Mouse (Mus musculus): ENCODE data around the gene Gad2. TPM values are rescaled to one million over a fixed set of nuclear protein-coding genes. Genes with fewer than 3 reads are reported as not detected.
A peak's percentile ranks its signal among the peaks of the same experiment; 100 is the strongest.

Gad2 gene
- polyA plus RNA-seq, 1 experiment from 2014 or later: not detected

- 82% methylated on average over 7 of the region's 7 CpGs for WGBS
- no peak overlapping the region for H3K9ac ChIP-seq (ENCODE audit: low read depth, low read length)
- ATAC-seq: no peak
- H3K4me1 ChIP-seq (replicated peaks; ENCODE audit: control insufficient read depth, insufficient read depth, low read length): no peaks in the 10 kb centered on the region
- no peak overlapping the region for H3K4me2 ChIP-seq (replicated peaks; ENCODE audit: low read depth)
- TF ChIP-seq CTCF (IDR thresholded peaks at IDR 0.05; ENCODE audit: low read depth): peak; percentile 42; the same call in 1 of the 2 replicates
- H3K27me3 ChIP-seq (replicated peaks; ENCODE audit: control insufficient read depth, insufficient read depth, low read length): no peaks in the 10 kb centered on the region
- no peak overlapping the region for H3K4me3 ChIP-seq (ENCODE audit: low read depth, low read length)
- no peaks in the 10 kb centered on the region for H3K36me3 ChIP-seq (ENCODE audit: control insufficient read depth, insufficient read depth)
- no peak overlapping the region for H3K27ac ChIP-seq (ENCODE audit: low read depth, low read length)
- no peaks in the 10 kb centered on the region for H3K9me3 ChIP-seq (ENCODE audit: control insufficient read depth)
Observed at GRCm38 (mm10) chr2:22689969-22690368, 68.0 kb downstream of the Gad2 start.

GRCm38 (mm10) chr2:22704780-22705727 is 83.0 kb downstream of the Gad2 start:
- Histone ChIP-seq H3K27me3 (replicated peaks; ENCODE audit: control insufficient read depth, insufficient read depth, low read length) (no peaks in the 10 kb centered on the region), H3K27ac (ENCODE audit: low read depth, low read length) (no peak overlapping the region), H3K9ac (ENCODE audit: low read depth, low read length) (no peak overlapping the region), H3K36me3 (ENCODE audit: control insufficient read depth, insufficient read depth) (no peaks in the 10 kb centered on the region), H3K4me3 (ENCODE audit: low read depth, low read length) (no peak overlapping the region), H3K9me3 (ENCODE audit: control insufficient read depth) (no peaks in the 10 kb centered on the region), H3K4me1 (replicated peaks; ENCODE audit: control insufficient read depth, insufficient read depth, low read length) (no peaks in the 10 kb centered on the region), H3K4me2 (replicated peaks; ENCODE audit: low read depth) (no peak overlapping the region)
- 51% methylated on average over 4 of the region's 4 CpGs for WGBS
- ATAC-seq: no peak
- no peak for TF ChIP-seq CTCF (IDR thresholded peaks at IDR 0.05; ENCODE audit: low read depth)

GRCm38 (mm10) chr2:22706233-22706632 is 84.2 kb downstream of the Gad2 start:
- no peaks in the 10 kb centered on the region for H3K36me3 ChIP-seq (ENCODE audit: control insufficient read depth, insufficient read depth)
- no peaks in the 10 kb centered on the region for H3K9me3 ChIP-seq (ENCODE audit: control insufficient read depth)
- no peak overlapping the region for H3K9ac ChIP-seq (ENCODE audit: low read depth, low read length)
- ATAC-seq: no peak
- TF ChIP-seq CTCF (IDR thresholded peaks at IDR 0.05; ENCODE audit: low read depth): no peak
- H3K27me3 ChIP-seq (replicated peaks; ENCODE audit: control insufficient read depth, insufficient read depth, low read length): no peaks in the 10 kb centered on the region
- no peak overlapping the region for H3K27ac ChIP-seq (ENCODE audit: low read depth, low read length)
- 64% methylated on average over 3 of the region's 3 CpGs for WGBS
- H3K4me1 ChIP-seq (replicated peaks; ENCODE audit: control insufficient read depth, insufficient read depth, low read length): no peaks in the 10 kb centered on the region
- H3K4me2 ChIP-seq (replicated peaks; ENCODE audit: low read depth): no peak overlapping the region
- no peak overlapping the region for H3K4me3 ChIP-seq (ENCODE audit: low read depth, low read length)

GRCm38 (mm10) chr2:22721522-22722470 is 99.8 kb downstream of the Gad2 start:
- Histone ChIP-seq H3K4me1 (replicated peaks; ENCODE audit: control insufficient read depth, insufficient read depth, low read length) (no peaks in the 10 kb centered on the region), H3K4me3 (ENCODE audit: low read depth, low read length) (no peak overlapping the region), H3K27me3 (replicated peaks; ENCODE audit: control insufficient read depth, insufficient read depth, low read length) (no peaks in the 10 kb centered on the region), H3K9me3 (ENCODE audit: control insufficient read depth) (no peaks in the 10 kb centered on the region), H3K27ac (ENCODE audit: low read depth, low read length) (no peak overlapping the region), H3K4me2 (replicated peaks; ENCODE audit: low read depth) (no peak overlapping the region), H3K36me3 (ENCODE audit: control insufficient read depth, insufficient read depth) (no peaks in the 10 kb centered on the region), H3K9ac (ENCODE audit: low read depth, low read length) (no peak overlapping the region)
- 23% methylated on average over 8 of the region's 8 CpGs for WGBS
- TF ChIP-seq CTCF (IDR thresholded peaks at IDR 0.05; ENCODE audit: low read depth): peak; percentile 90
- peak; percentile 69 for ATAC-seq

GRCm38 (mm10) chr2:22723927-22724534 is 102.0 kb downstream of the Gad2 start:
- Histone ChIP-seq H3K9ac (ENCODE audit: low read depth, low read length) (no peak overlapping the region), H3K4me3 (ENCODE audit: low read depth, low read length) (no peak overlapping the region), H3K27me3 (replicated peaks; ENCODE audit: control insufficient read depth, insufficient read depth, low read length) (no peaks in the 10 kb centered on the region), H3K36me3 (ENCODE audit: control insufficient read depth, insufficient read depth) (no peaks in the 10 kb centered on the region), H3K4me2 (replicated peaks; ENCODE audit: low read depth) (no peak overlapping the region), H3K4me1 (replicated peaks; ENCODE audit: control insufficient read depth, insufficient read depth, low read length) (no peaks in the 10 kb centered on the region), H3K9me3 (ENCODE audit: control insufficient read depth) (no peaks in the 10 kb centered on the region), H3K27ac (ENCODE audit: low read depth, low read length) (no peak overlapping the region)
- WGBS: 56% methylated on average over 3 of the region's 3 CpGs
- no peak for TF ChIP-seq CTCF (IDR thresholded peaks at IDR 0.05; ENCODE audit: low read depth)
- ATAC-seq: no peak
